Mouse (Mus musculus) liver, embryonic 13.5 days (tissue): ENCODE results near the gene Polr2l. TPM values are rescaled to one million over a fixed set of nuclear protein-coding genes. Genes with fewer than 3 reads are reported as not detected.

Experiments used
- ATAC-seq: fragments of 200-750 bp; cut with Nextera tagmentation; 2 replicates; pipeline ENCODE4 v1.8.0; 2017; ENCODE audit warnings: low read depth, mild to moderate bottlenecking, moderate number of reproducible peaks, moderate library complexity
- DNase-seq: peaks from one replicate; pipeline ENCODE4 v3.0.0; 2022
- H3K27ac ChIP-seq: fragments of 300-500 bp; sonication (generic); 2 replicates; pipeline ENCODE4 v1.5.1; 2015; ENCODE audit warnings: moderate library complexity, mild to moderate bottlenecking, inconsistent platforms
- H3K27me3 ChIP-seq: fragments of 300-500 bp; sonication (generic); 2 replicates; pipeline ENCODE4 v1.6.1; 2015; ENCODE audit warnings: mild to moderate bottlenecking, inconsistent platforms
- H3K36me3 ChIP-seq: fragments of 300-500 bp; sonication (generic); 2 replicates; pipeline ENCODE4 v1.6.1; 2015; ENCODE audit warnings: mild to moderate bottlenecking, inconsistent platforms
- H3K4me1 ChIP-seq: fragments of 300-500 bp; sonication (generic); replicated peaks from 2 replicates; pipeline ENCODE4 v1.6.1; 2015; ENCODE audit warnings: inconsistent platforms
- H3K4me2 ChIP-seq: fragments of 300-500 bp; sonication (generic); 2 replicates; pipeline ENCODE4 v1.6.1; 2015; ENCODE audit warnings: inconsistent platforms, mild to moderate bottlenecking, moderate library complexity
- H3K4me3 ChIP-seq: fragments of 300-500 bp; sonication (generic); replicated peaks from 2 replicates; pipeline ENCODE4 v1.5.1; 2015; ENCODE audit warnings: mild to moderate bottlenecking, inconsistent platforms
- H3K9ac ChIP-seq: fragments of 300-500 bp; sonication (generic); 2 replicates; pipeline ENCODE4 v1.6.1; 2015; ENCODE audit warnings: mild to moderate bottlenecking, inconsistent platforms
- H3K9me3 ChIP-seq: fragments of 300-500 bp; sonication (generic); replicated peaks from 2 replicates; pipeline ENCODE4 v1.6.1; 2016; ENCODE audit warnings: inconsistent platforms
- WGBS: fragments of 180-500 bp; shearing (Covaris S2); methylation state at CpG from one replicate; pipeline ENCODE4 v1.1.7; 2015; ENCODE audit not compliant: insufficient replicate concordance; 5-methylcytosine and 5-hydroxymethylcytosine counted together
- polyA plus RNA-seq: library from polyadenylated mRNA; unstranded; fragments of >200 nt; fragmentation: Nextera tagmentation; extraction: Ambion mirVana; gene quantifications from 2 replicates; pipeline ENCODE4 v1.2.1, GENCODE M21; 2015

Gene Polr2l
- 63.9 and 72.4 TPM in 2 replicates for polyA plus RNA-seq

GRCm38 (mm10) chr7:141475011-141475804 is at the start of gene Polr2l, which contains the start of gene Tspan4:
Gene Polr2l, minus strand, starts transcription at chr7:141475132.
Gene Tspan4, plus strand, starts transcription at chr7:141475240.
- H3K4me2 ChIP-seq, result peak within 1 kb of the TSS; percentile 95
- no peaks in the 10 kb centered on the region for H3K27me3 ChIP-seq
- DNase-seq (peak; percentile 79), ATAC-seq (peak; percentile 77)
- H3K36me3 ChIP-seq, result peaks cover 26% of the 10 kb centered on the region
- under 1% methylated on average over 86 of the region's 87 CpGs for WGBS
- H3K9me3 ChIP-seq, result no peaks in the 10 kb centered on the region
- peaks cover 62% of the 10 kb centered on the region for H3K4me1 ChIP-seq
- H3K4me3 ChIP-seq, result peak within 1 kb of the TSS; percentile 81
- peak within 1 kb of the TSS; percentile 87 for H3K27ac ChIP-seq
- peak within 1 kb of the TSS; percentile 87 for H3K9ac ChIP-seq

DNA sequence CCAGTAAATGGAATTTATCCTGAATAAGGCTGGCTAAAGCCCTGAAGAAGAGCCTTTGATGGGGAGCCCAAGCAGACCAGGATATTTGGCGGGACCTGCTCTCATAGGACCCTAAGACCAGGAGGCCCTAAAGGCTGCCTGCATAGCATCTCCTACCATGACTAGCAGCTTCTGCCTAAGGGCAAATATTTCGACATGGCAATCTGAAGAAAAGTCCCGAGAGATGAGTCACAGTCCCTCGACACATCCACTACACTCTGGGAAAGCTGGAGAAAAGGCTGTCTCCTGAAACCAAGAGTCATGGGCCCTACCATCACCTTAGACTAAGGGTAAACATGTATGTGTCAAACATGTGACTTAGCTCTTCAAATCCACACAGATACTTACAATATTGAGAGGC is 49.3 kb upstream of the Polr2l start:
- DNase-seq (no peak), ATAC-seq (no peak)
- Histone ChIP-seq H3K4me3 (no peak overlapping the region), H3K27me3 (no peaks in the 10 kb centered on the region), H3K4me2 (no peak overlapping the region), H3K9ac (no peak overlapping the region), H3K27ac (no peak overlapping the region), H3K4me1 (peaks cover 19% of the 10 kb centered on the region), H3K36me3 (peaks cover 77% of the 10 kb centered on the region), H3K9me3 (no peaks in the 10 kb centered on the region)
- WGBS, result 74% methylated on average over 4 of the region's 4 CpGs

- ATAC-seq (no peak), DNase-seq (no peak)
- H3K9me3 ChIP-seq, result no peaks in the 10 kb centered on the region
- H3K27ac ChIP-seq, result peak overlapping the region; percentile 0; the same call in 1 of the 2 replicates
- H3K4me1 ChIP-seq, result peaks cover 22% of the 10 kb centered on the region
- no peak overlapping the region for H3K9ac ChIP-seq
- WGBS, result 58% methylated on average over 4 of the region's 4 CpGs
- no peaks in the 10 kb centered on the region for H3K27me3 ChIP-seq
- no peak overlapping the region for H3K4me2 ChIP-seq
- H3K4me3 ChIP-seq, result no peak overlapping the region
- peaks cover 71% of the 10 kb centered on the region for H3K36me3 ChIP-seq
Measured at GRCm38 (mm10) chr7:141523007-141523406, 48.1 kb upstream of the Polr2l start.

- WGBS, result 43% methylated on average over 1 of the region's 1 CpGs
Measured at GRCm38 (mm10) chr7:141519795-141520194, 44.9 kb upstream of the Polr2l start.

GRCm38 (mm10) chr7:141518926-141519325 is 44.0 kb upstream of the Polr2l start:
- Histone ChIP-seq H3K9me3 (no peaks in the 10 kb centered on the region), H3K36me3 (peaks cover 69% of the 10 kb centered on the region), H3K27ac (peak overlapping the region; percentile 69), H3K4me3 (no peak overlapping the region), H3K9ac (peak overlapping the region; percentile 49), H3K4me1 (peaks cover 35% of the 10 kb centered on the region), H3K27me3 (no peaks in the 10 kb centered on the region), H3K4me2 (peak overlapping the region; percentile 17; the same call in 1 of the 2 replicates)
- ATAC-seq (peak; percentile 85), DNase-seq (peak; percentile 37)
- 23% methylated on average over 3 of the region's 3 CpGs for WGBS

More at GRCm38 (mm10) chr7:141519795-141520194, 44.9 kb upstream of the Polr2l start:
- no peak overlapping the region for H3K4me2 ChIP-seq
- no peak for DNase-seq
- no peaks in the 10 kb centered on the region for H3K9me3 ChIP-seq
- peak overlapping the region; percentile 49; the same call in 1 of the 2 replicates for H3K9ac ChIP-seq
- H3K4me1 ChIP-seq, result peaks cover 35% of the 10 kb centered on the region
- peaks cover 65% of the 10 kb centered on the region for H3K36me3 ChIP-seq
- peak overlapping the region; percentile 69 for H3K27ac ChIP-seq
- no peaks in the 10 kb centered on the region for H3K27me3 ChIP-seq
- H3K4me3 ChIP-seq, result no peak overlapping the region
- no peak for ATAC-seq

DNA sequence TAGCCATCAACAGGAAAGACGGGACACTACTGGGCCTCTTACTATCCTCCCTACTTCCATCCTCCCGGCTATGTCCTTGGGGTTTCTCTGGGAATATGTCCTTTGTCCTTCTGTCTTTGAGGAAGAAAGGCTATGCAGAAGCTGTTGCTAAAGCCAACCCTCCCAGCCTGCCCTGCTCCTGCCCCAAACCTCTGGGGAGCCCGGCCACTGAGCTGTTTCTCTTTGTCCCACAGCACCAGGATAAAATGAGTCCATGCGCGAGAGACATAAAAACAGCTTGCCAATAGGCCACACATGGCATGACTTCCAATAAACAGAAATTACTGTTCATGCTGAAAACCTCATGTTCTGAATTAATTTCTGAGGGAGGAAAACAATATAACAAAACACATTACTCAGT is 43.4 kb upstream of the Polr2l start:
- Histone ChIP-seq H3K4me1 (peaks cover 35% of the 10 kb centered on the region), H3K36me3 (peaks cover 70% of the 10 kb centered on the region), H3K9ac (peak overlapping the region; percentile 49; the same call in 1 of the 2 replicates), H3K27me3 (no peaks in the 10 kb centered on the region), H3K27ac (peak overlapping the region; percentile 26; the same call in 1 of the 2 replicates), H3K4me2 (no peak overlapping the region), H3K9me3 (no peaks in the 10 kb centered on the region), H3K4me3 (no peak overlapping the region)
- 92% methylated on average over 5 of the region's 5 CpGs for WGBS
- ATAC-seq (no peak), DNase-seq (no peak)

DNA sequence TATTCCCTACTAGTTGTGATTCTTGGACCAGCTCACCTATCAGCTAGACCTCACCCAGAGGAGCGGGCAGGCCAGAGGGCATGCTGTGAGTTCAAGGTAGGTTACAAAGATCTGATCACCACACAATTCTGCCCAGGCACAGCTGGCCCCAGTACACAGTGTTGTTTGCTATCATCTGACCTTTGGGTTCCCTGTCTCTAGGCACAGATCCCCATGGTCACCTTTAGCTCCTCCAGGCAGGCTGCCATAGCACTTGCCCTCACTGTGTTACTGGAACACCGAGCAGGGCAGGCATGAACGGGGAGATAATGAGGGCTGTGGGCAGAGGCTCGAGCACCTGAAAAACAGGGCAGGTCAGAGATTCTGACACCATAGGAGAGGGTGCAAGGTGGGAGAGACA is 42.7 kb upstream of the Polr2l start:
- H3K27me3 ChIP-seq, result no peaks in the 10 kb centered on the region
- H3K36me3 ChIP-seq, result peaks cover 77% of the 10 kb centered on the region
- no peak overlapping the region for H3K4me3 ChIP-seq
- no peak overlapping the region for H3K4me2 ChIP-seq
- peak overlapping the region; percentile 37 for H3K27ac ChIP-seq
- no peaks in the 10 kb centered on the region for H3K9me3 ChIP-seq
- 57% methylated on average over 4 of the region's 4 CpGs for WGBS
- H3K4me1 ChIP-seq, result peaks cover 35% of the 10 kb centered on the region
- H3K9ac ChIP-seq, result no peak overlapping the region
- DNase-seq (no peak), ATAC-seq (peak; percentile 60)

- H3K27me3 ChIP-seq, result no peaks in the 10 kb centered on the region
- 86% methylated on average over 8 of the region's 8 CpGs for WGBS
- no peak overlapping the region for H3K4me3 ChIP-seq
- no peak overlapping the region for H3K4me2 ChIP-seq
- no peak for DNase-seq
- H3K9me3 ChIP-seq, result no peaks in the 10 kb centered on the region
- H3K4me1 ChIP-seq, result peaks cover 53% of the 10 kb centered on the region
- ATAC-seq, result no peak
- no peak overlapping the region for H3K9ac ChIP-seq
- 0 out of 2 replicates have a peak overlapping the region, but pooled peaks have one; percentile 93 for H3K27ac ChIP-seq
- peaks cover 77% of the 10 kb centered on the region for H3K36me3 ChIP-seq
Measured at GRCm38 (mm10) chr7:141510681-141511191, 35.8 kb upstream of the Polr2l start.

DNA sequence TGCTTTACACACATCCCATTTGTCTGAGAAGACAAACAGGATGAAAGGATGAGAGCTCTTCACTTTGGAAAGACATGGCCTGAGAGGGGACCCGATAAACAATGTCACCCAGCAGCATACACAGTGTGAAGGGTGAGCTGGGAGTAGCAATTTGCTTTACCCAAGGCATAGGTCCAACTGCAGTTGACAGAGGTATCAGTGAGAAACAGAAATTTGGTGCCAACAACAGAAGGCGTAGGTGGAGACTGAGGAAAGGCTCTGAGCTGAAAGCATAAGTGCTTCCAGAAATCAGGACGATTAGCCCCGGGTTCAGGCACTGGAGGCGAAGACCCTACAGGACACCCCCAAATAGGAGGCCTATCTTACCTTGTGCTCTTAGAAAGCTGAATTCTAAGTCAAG is 35.3 kb upstream of the Polr2l start:
- no peak for ATAC-seq
- 85% methylated on average over 5 of the region's 5 CpGs for whole genome bisulfite sequencing

DNA sequence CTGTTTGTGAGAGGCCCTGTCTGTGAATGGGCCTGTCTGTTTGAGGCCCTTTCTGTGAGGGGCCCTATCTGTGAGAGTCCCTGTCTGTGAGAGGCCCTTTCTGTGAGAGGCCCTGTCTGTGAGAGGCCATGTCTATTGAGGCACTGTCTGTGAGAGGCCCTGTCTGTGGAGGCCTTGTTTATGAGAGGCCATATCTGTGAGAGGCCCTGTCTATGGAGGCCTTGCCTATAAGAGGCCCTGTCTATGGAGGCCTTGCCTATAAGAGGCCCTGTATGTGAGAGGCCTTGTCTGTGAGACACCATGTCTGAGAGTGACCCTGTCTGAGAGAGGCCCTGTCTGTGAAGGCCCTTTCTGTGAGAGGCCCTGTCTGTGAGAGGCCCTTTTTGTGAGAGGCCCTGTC is 33.2 kb upstream of the Polr2l start:
- H3K27ac ChIP-seq, result peak overlapping the region; percentile 93
- no peaks in the 10 kb centered on the region for H3K27me3 ChIP-seq
- H3K9me3 ChIP-seq, result no peaks in the 10 kb centered on the region
- H3K36me3 ChIP-seq, result peaks cover 55% of the 10 kb centered on the region
- peak; percentile 87 for ATAC-seq
- peak; percentile 41 for DNase-seq
- peak overlapping the region; percentile 77 for H3K4me2 ChIP-seq
- peak overlapping the region; percentile 80 for H3K9ac ChIP-seq
- peak overlapping the region; percentile 75 for H3K4me3 ChIP-seq
- peaks cover 71% of the 10 kb centered on the region for H3K4me1 ChIP-seq

More for the DNA sequence above, 35.3 kb upstream of the Polr2l start:
- Histone ChIP-seq H3K4me1 (peaks cover 56% of the 10 kb centered on the region), H3K27ac (peak overlapping the region; percentile 93), H3K27me3 (no peaks in the 10 kb centered on the region), H3K9me3 (no peaks in the 10 kb centered on the region), H3K9ac (no peak overlapping the region), H3K4me2 (no peak overlapping the region), H3K36me3 (peaks cover 72% of the 10 kb centered on the region), H3K4me3 (no peak overlapping the region)
- DNase-seq, result no peak

DNA sequence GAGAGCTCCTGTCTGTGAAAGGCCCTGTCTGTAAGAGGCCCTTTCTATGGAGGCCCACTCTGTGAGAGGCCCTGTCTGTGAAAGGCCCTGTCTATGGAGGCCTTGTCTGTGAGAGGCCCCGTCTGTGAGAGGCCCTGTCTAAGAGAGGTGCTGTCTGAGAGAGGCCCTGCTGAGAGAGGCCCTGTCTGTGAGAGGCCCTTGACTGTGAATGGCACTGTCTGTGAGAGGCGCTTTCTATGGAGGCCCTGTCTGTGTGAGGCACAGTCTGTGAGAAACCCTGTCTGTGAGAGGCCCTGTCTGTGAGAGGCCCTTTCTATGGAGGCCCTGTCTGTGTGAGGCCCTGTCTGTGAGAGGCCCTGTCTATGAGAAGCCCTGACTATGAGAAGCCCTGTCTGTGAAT is 31.3 kb upstream of the Polr2l start:
- peak overlapping the region; percentile 77 for H3K4me2 ChIP-seq
- H3K4me1 ChIP-seq, result peaks cover 80% of the 10 kb centered on the region
- DNase-seq (peak; percentile 23), ATAC-seq (peak; percentile 67)
- H3K27ac ChIP-seq, result peak overlapping the region; percentile 93
- no peaks in the 10 kb centered on the region for H3K9me3 ChIP-seq
- WGBS, result 50% methylated on average over 2 of the region's 2 CpGs
- H3K36me3 ChIP-seq, result peaks cover 51% of the 10 kb centered on the region
- peak overlapping the region; percentile 80 for H3K9ac ChIP-seq
- no peaks in the 10 kb centered on the region for H3K27me3 ChIP-seq
- peak overlapping the region; percentile 75 for H3K4me3 ChIP-seq
